Mouse (Mus musculus) G1E (cell line): ENCODE measurements around the gene Gm10300. TPM values are rescaled to one million over a fixed set of nuclear protein-coding genes. Genes with fewer than 3 reads are reported as not detected.

Experiments
- ATAC-seq: 2 replicates; pipeline ENCODE4 v1.8.0; 2016; ENCODE audit warnings: mild to moderate bottlenecking; ENCODE audit not compliant: insufficient number of reproducible peaks, poor library complexity, low FRiP score, severe bottlenecking; ENCODE audit errors: extremely low read depth
- DNase-seq: peaks from one replicate; pipeline ENCODE4 v3.0.0; 2012; ENCODE audit warnings: low spot score
- H3K27me3 ChIP-seq: 2 replicates; pipeline ENCODE4 v1.6.1; 2012; ENCODE audit warnings: mild to moderate bottlenecking, low read length, inconsistent platforms; ENCODE audit not compliant: insufficient read depth
- H3K36me3 ChIP-seq: replicated peaks from 2 replicates; pipeline ENCODE3; 2012; ENCODE audit warnings: mild to moderate bottlenecking, inconsistent platforms
- H3K4me1 ChIP-seq: 2 replicates; pipeline ENCODE4 v1.6.1; 2012; ENCODE audit warnings: low read depth, low read length, inconsistent platforms, mixed read lengths; ENCODE audit not compliant: insufficient read depth
- H3K4me3 ChIP-seq: 2 replicates; pipeline ENCODE4 v1.5.1; 2012; ENCODE audit warnings: low read depth, mild to moderate bottlenecking, inconsistent platforms, low read length, moderate library complexity, mixed read lengths
- H3K9me3 ChIP-seq: replicated peaks from 2 replicates; pipeline ENCODE4 v1.6.1; 2012; ENCODE audit warnings: inconsistent platforms
- CTCF ChIP-seq: IDR thresholded peaks from 2 replicates; pipeline ENCODE4 v1.5.1; 2012; ENCODE audit warnings: low read depth, low read length, inconsistent platforms, mixed read lengths
- GATA1 ChIP-seq: IDR thresholded peaks from 2 replicates; pipeline ENCODE4 v1.6.1; 2012; ENCODE audit warnings: borderline replicate concordance, low read length, inconsistent platforms, mixed read lengths
- GATA2 ChIP-seq: IDR thresholded peaks from 2 replicates; pipeline ENCODE4 v1.6.1; 2012; ENCODE audit warnings: low read depth, low read length, inconsistent platforms, borderline replicate concordance
- POLR2AphosphoS5 ChIP-seq: IDR thresholded peaks from 2 replicates; pipeline ENCODE4 v1.6.1; 2012; ENCODE audit warnings: low read depth, low read length, inconsistent platforms; ENCODE audit not compliant: insufficient replicate concordance
- TAL1 ChIP-seq: conservative IDR thresholded peaks from 2 replicates; pipeline ENCODE4 v1.6.1; 2012; ENCODE audit warnings: low read depth, low read length, inconsistent platforms, mixed read lengths
- polyA plus RNA-seq: library from polyadenylated mRNA; stranded (reverse); fragments of >175 nt; gene quantifications from 2 replicates; pipeline ENCODE4 v1.2.3, GENCODE M21; 2012
- total RNA-seq, 2 experiments: library from RNA; stranded (forward) in 1 of 2; stranded (reverse) in 1 of 2; fragments of 200-1000 nt in 1 of 2; fragments of >200 nt in 1 of 2; fragmentation: Nextera tagmentation in 1 of 2; gene quantifications; 2 replicates each; pipeline ENCODE4 v1.2.3; 2014 to 2017

The Gm10300 gene
- total and polyA plus RNA-seq, 3 experiments: 0.16 to 1.2 (median 0.26) TPM

- no peak for TF ChIP-seq GATA1
- no peak for TF ChIP-seq GATA2
- no peak for TF ChIP-seq CTCF
- TF ChIP-seq POLR2AphosphoS5: no peak
- TF ChIP-seq TAL1: no peak
- peaks cover 60% of the 10 kb centered on the region for H3K27me3 ChIP-seq
- ATAC-seq: no peak
These were observed 41.8 kb downstream of the Gm10300 start for GRCm38 (mm10) chr4:132116315-132116714.

GRCm38 (mm10) chr4:132119566-132119965 is 45.1 kb downstream of the Gm10300 start:
- DNase-seq: no peak
- Histone ChIP-seq H3K9me3 (no peaks in the 10 kb centered on the region), H3K27me3 (peaks cover 48% of the 10 kb centered on the region), H3K4me3 (no peak overlapping the region), H3K36me3 (no peaks in the 10 kb centered on the region), H3K4me1 (no peaks in the 10 kb centered on the region)
- TF ChIP-seq GATA2 (no peak), GATA1 (no peak), TAL1 (no peak), POLR2AphosphoS5 (no peak), CTCF (no peak)
- no peak for ATAC-seq

More at GRCm38 (mm10) chr4:132116315-132116714, 41.8 kb downstream of the Gm10300 start:
- no peak for DNase-seq
- Histone ChIP-seq H3K9me3 (no peaks in the 10 kb centered on the region), H3K36me3 (no peaks in the 10 kb centered on the region), H3K4me3 (no peak overlapping the region), H3K4me1 (no peaks in the 10 kb centered on the region; the same call in 1 of the 2 replicates)

GRCm38 (mm10) chr4:132121674-132122073 is 47.2 kb downstream of the Gm10300 start:
- DNase-seq: no peak
- TF ChIP-seq POLR2AphosphoS5 (no peak), CTCF (peak; percentile 14; the same call in 1 of the 2 replicates)
- Histone ChIP-seq H3K4me3 (no peak overlapping the region), H3K4me1 (no peaks in the 10 kb centered on the region), H3K36me3 (no peaks in the 10 kb centered on the region), H3K9me3 (no peaks in the 10 kb centered on the region), H3K27me3 (peaks cover 52% of the 10 kb centered on the region)
- ATAC-seq: no peak

- no peaks in the 10 kb centered on the region for H3K4me1 ChIP-seq
- no peaks in the 10 kb centered on the region for H3K36me3 ChIP-seq
- ATAC-seq (no peak), DNase-seq (no peak)
- TF ChIP-seq POLR2AphosphoS5 (no peak), CTCF (no peak), TAL1 (no peak), GATA2 (no peak), GATA1 (no peak)
- peaks cover 50% of the 10 kb centered on the region for H3K27me3 ChIP-seq
- H3K4me3 ChIP-seq: no peak overlapping the region
- no peaks in the 10 kb centered on the region for H3K9me3 ChIP-seq
These were observed 48.7 kb downstream of the Gm10300 start for GRCm38 (mm10) chr4:132123166-132123565.

Other genes with a start within 250 kb of the Gm10300 start
- gene Ptpru, start 236.4 kb upstream of the Gm10300 start, total RNA-seq (2014; fragmentation: Nextera tagmentation): 41.8 and 44.4 TPM in 2 replicates
- 5.5 and 7.3 TPM in 2 replicates for gene Ptpru, start 236.4 kb upstream of the Gm10300 start, total RNA-seq (2017)
- 53.1 and 54.0 TPM in 2 replicates for gene Ptpru, start 236.4 kb upstream of the Gm10300 start, polyA plus RNA-seq
- 29.3 and 50.6 TPM in 2 replicates for gene Mecr, start 231.2 kb upstream of the Gm10300 start, total RNA-seq (2014; fragmentation: Nextera tagmentation)
- 38.0 and 40.0 TPM in 2 replicates for gene Mecr, start 231.2 kb upstream of the Gm10300 start, total RNA-seq (2017)
- gene Mecr, start 231.2 kb upstream of the Gm10300 start, polyA plus RNA-seq: 31.3 and 32.3 TPM in 2 replicates
- gene Srsf4, start 201.1 kb upstream of the Gm10300 start, total RNA-seq (2014; fragmentation: Nextera tagmentation): 44.8 and 53.1 TPM in 2 replicates
- 33.9 and 60.3 TPM in 2 replicates for gene Srsf4, start 201.1 kb upstream of the Gm10300 start, total RNA-seq (2017)
- gene Srsf4, start 201.1 kb upstream of the Gm10300 start, polyA plus RNA-seq: 153 and 156 TPM in 2 replicates
- gene Tmem200b, start 152.9 kb upstream of the Gm10300 start, total RNA-seq (2014; fragmentation: Nextera tagmentation): not detected in 2 replicates
- 0.06 and 0.22 TPM in 2 replicates for gene Tmem200b, start 152.9 kb upstream of the Gm10300 start, total RNA-seq (2017)
- not detected in 2 replicates for gene Tmem200b, start 152.9 kb upstream of the Gm10300 start, polyA plus RNA-seq
- 329 and 560 TPM in 2 replicates for gene Epb41, start 624 bp downstream of the Gm10300 start, total RNA-seq (2014; fragmentation: Nextera tagmentation)
- 97.8 and 129 TPM in 2 replicates for gene Epb41, start 624 bp downstream of the Gm10300 start, total RNA-seq (2017)
- 119 and 152 TPM in 2 replicates for gene Epb41, start 624 bp downstream of the Gm10300 start, polyA plus RNA-seq
- gene Oprd1, start 69.8 kb downstream of the Gm10300 start, total RNA-seq (2014; fragmentation: Nextera tagmentation): not detected in 2 replicates
- under 0.01 and 0.16 TPM in 2 replicates for gene Oprd1, start 69.8 kb downstream of the Gm10300 start, total RNA-seq (2017)
- not detected in 2 replicates for gene Oprd1, start 69.8 kb downstream of the Gm10300 start, polyA plus RNA-seq
- gene Ythdf2, start 137.6 kb downstream of the Gm10300 start, total RNA-seq (2014; fragmentation: Nextera tagmentation): 70.3 and 81.7 TPM in 2 replicates
- gene Ythdf2, start 137.6 kb downstream of the Gm10300 start, total RNA-seq (2017): 70.8 and 84.3 TPM in 2 replicates
- 65.2 and 74.7 TPM in 2 replicates for gene Ythdf2, start 137.6 kb downstream of the Gm10300 start, polyA plus RNA-seq
- 16.8 and 25.4 TPM in 2 replicates for gene Gmeb1, start 186.9 kb downstream of the Gm10300 start, total RNA-seq (2014; fragmentation: Nextera tagmentation)
- gene Gmeb1, start 186.9 kb downstream of the Gm10300 start, total RNA-seq (2017): 16.1 and 16.5 TPM in 2 replicates
- gene Gmeb1, start 186.9 kb downstream of the Gm10300 start, polyA plus RNA-seq: 13.5 and 19.2 TPM in 2 replicates
- 52.8 and 64.5 TPM in 2 replicates for gene Taf12, start 199.7 kb downstream of the Gm10300 start, total RNA-seq (2014; fragmentation: Nextera tagmentation)
- gene Taf12, start 199.7 kb downstream of the Gm10300 start, total RNA-seq (2017): 48.7 and 63.3 TPM in 2 replicates
- gene Taf12, start 199.7 kb downstream of the Gm10300 start, polyA plus RNA-seq: 15.9 and 16.8 TPM in 2 replicates
- gene Rab42, start 228.7 kb downstream of the Gm10300 start, total RNA-seq (2014; fragmentation: Nextera tagmentation): 1.4 TPM in 1 of 2 replicates, not detected in the other
- 0.52 TPM in 1 of 2 replicates, not detected in the other for gene Rab42, start 228.7 kb downstream of the Gm10300 start, total RNA-seq (2017)
- 0.95 and 1.0 TPM in 2 replicates for gene Rab42, start 228.7 kb downstream of the Gm10300 start, polyA plus RNA-seq